Mouse (Mus musculus): ENCODE measurements at regions not wholly inside any gene's neighbourhood (a gene's known extent, or its start where the extent isn't known, plus 50 kb on each side); places are given as distances from the start of the nearest gene placed in this dataset.

DNA sequence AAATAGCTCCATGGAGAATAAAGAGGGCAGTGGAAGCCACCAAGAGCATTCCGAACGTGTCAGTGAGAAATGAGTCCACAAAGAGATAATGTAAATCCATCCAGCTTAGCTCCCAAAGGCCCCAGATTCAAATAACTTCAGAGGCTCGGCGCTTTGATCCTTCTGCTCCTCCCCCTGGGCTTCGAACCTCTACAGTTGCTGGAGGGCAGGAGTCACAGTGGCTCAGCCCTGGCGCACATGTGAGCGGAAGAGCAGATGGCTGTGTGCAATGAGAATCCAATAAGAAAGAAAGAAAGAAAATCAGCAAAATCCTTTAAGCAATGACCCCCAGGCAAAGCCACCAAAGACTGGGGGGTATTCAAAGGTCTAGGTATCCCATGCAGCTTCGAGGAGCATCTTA is 109.6 kb downstream of the Dyrk2 start:
- 84% methylated on average over 8 of the region's 8 CpGs for WGBS
- 0 out of 2 replicates have a peak, but pooled peaks cover under 1% of the 10 kb centered on the region for H3K4me1 ChIP-seq (ENCODE audit: control insufficient read depth, insufficient read depth, low read length)
- no peak overlapping the region for H3K27ac ChIP-seq (ENCODE audit: insufficient read depth, low read depth, low read length)
- no peak overlapping the region for H3K4me3 ChIP-seq (ENCODE audit: insufficient read depth, low read depth, low read length)
- TF ChIP-seq CTCF (conservative IDR thresholded peaks at IDR 0.05; ENCODE audit: insufficient read depth, insufficient read length, low read depth, low read length) (no peak), POLR2A (IDR thresholded peaks at IDR 0.05; ENCODE audit: low read depth, low read length) (no peak)
- no peaks in the 10 kb centered on the region for H3K36me3 ChIP-seq (ENCODE audit: control insufficient read depth, insufficient read depth, low read length)
- no peaks in the 10 kb centered on the region for H3K27me3 ChIP-seq (replicated peaks; ENCODE audit: control insufficient read depth, insufficient read depth, low read length)
- DNase-seq: no peak

- H3K4me3 ChIP-seq (ENCODE audit: insufficient read depth, low read depth, low read length): no peak overlapping the region
- no peaks in the 10 kb centered on the region for H3K27me3 ChIP-seq (replicated peaks; ENCODE audit: control insufficient read depth, insufficient read depth, low read length)
- peak; percentile 12 for DNase-seq
- H3K36me3 ChIP-seq (ENCODE audit: control insufficient read depth, insufficient read depth, low read length): no peaks in the 10 kb centered on the region
- peaks cover 9% of the 10 kb centered on the region; the same call in 1 of the 2 replicates for H3K4me1 ChIP-seq (ENCODE audit: control insufficient read depth, insufficient read depth, low read length)
- 73% methylated on average over 10 of the region's 10 CpGs for WGBS
- no peak overlapping the region for H3K27ac ChIP-seq (ENCODE audit: insufficient read depth, low read depth, low read length)
- TF ChIP-seq POLR2A (IDR thresholded peaks at IDR 0.05; ENCODE audit: low read depth, low read length) (no peak), CTCF (conservative IDR thresholded peaks at IDR 0.05; ENCODE audit: insufficient read depth, insufficient read length, low read depth, low read length) (no peak)
Observed at GRCm38 (mm10) chr10:118761101-118761868, 108.7 kb downstream of the Dyrk2 start.

GRCm38 (mm10) chr10:118765051-118765450 is 105.0 kb downstream of the Dyrk2 start:
- H3K27me3 ChIP-seq (replicated peaks; ENCODE audit: control insufficient read depth, insufficient read depth, low read length): no peaks in the 10 kb centered on the region
- no peak for TF ChIP-seq CTCF (conservative IDR thresholded peaks at IDR 0.05; ENCODE audit: insufficient read depth, insufficient read length, low read depth, low read length)
- TF ChIP-seq POLR2A (IDR thresholded peaks at IDR 0.05; ENCODE audit: low read depth, low read length): no peak
- no peak for DNase-seq
- H3K36me3 ChIP-seq (ENCODE audit: control insufficient read depth, insufficient read depth, low read length): no peaks in the 10 kb centered on the region
- WGBS: 94% methylated on average over 9 of the region's 9 CpGs
- no peak overlapping the region for H3K27ac ChIP-seq (ENCODE audit: insufficient read depth, low read depth, low read length)
- H3K4me3 ChIP-seq (ENCODE audit: insufficient read depth, low read depth, low read length): no peak overlapping the region
- peaks cover 15% of the 10 kb centered on the region for H3K4me1 ChIP-seq (ENCODE audit: control insufficient read depth, insufficient read depth, low read length)

DNA sequence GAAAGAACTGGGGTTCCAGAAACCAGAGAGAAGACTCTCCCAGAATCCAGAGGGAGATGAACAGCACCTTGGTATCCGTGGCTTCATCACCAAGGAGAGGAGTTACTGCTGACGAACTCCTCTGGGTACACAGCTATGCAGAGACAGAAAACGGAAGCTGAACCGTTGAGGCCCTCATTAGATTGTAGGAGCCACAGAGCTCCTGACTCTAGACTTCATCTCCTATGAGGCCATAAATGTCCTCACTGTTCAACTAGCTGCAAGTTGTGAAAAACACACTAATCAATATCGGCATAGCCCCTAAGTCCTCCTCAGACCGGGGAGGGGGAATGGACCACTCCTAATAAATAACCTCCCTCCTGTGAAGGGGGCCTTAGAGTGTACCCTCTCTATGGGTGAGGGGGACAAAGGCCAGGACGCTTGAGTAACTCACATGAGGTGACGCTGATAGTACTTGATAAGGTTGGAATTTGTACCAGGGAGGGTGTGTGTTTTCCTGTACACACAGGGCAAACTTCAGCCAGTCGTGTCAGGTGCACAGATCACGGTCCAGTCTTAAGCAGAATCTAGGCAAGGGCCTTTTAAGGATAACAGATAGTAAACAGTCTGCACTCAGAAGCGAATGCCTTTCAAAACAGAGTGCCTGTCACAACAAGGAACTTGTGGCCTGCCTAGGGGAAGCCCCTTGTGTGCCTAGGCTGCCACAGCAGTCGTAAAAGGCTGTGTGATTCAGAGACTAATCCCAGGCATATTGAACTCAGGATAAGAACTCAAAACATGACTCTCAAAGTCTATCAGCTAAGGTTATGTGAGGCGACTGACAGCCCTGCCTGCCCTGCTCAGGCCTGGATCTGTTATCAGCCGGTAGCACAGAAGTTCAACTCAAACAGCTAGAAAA is 104.2 kb downstream of the Dyrk2 start:
- peak; percentile 84 for DNase-seq
- H3K4me1 ChIP-seq (ENCODE audit: control insufficient read depth, insufficient read depth, low read length): peaks cover 15% of the 10 kb centered on the region
- 40% methylated on average over 14 of the region's 14 CpGs for WGBS

GRCm38 (mm10) chr10:118766826-118767225 is 103.2 kb downstream of the Dyrk2 start:
- WGBS: 51% methylated on average over 7 of the region's 7 CpGs
- Histone ChIP-seq H3K4me1 (ENCODE audit: control insufficient read depth, insufficient read depth, low read length) (peaks cover 15% of the 10 kb centered on the region), H3K27ac (ENCODE audit: insufficient read depth, low read depth, low read length) (peak overlapping the region; percentile 35; the same call in 1 of the 2 replicates), H3K36me3 (ENCODE audit: control insufficient read depth, insufficient read depth, low read length) (no peaks in the 10 kb centered on the region), H3K4me3 (ENCODE audit: insufficient read depth, low read depth, low read length) (no peak overlapping the region), H3K27me3 (replicated peaks; ENCODE audit: control insufficient read depth, insufficient read depth, low read length) (no peaks in the 10 kb centered on the region)
- peak; percentile 77 for DNase-seq
- TF ChIP-seq CTCF (conservative IDR thresholded peaks at IDR 0.05; ENCODE audit: insufficient read depth, insufficient read length, low read depth, low read length) (no peak), POLR2A (IDR thresholded peaks at IDR 0.05; ENCODE audit: low read depth, low read length) (no peak)

More for the DNA sequence above, 104.2 kb downstream of the Dyrk2 start:
- Histone ChIP-seq H3K4me3 (ENCODE audit: insufficient read depth, low read depth, low read length) (no peak overlapping the region), H3K27me3 (replicated peaks; ENCODE audit: control insufficient read depth, insufficient read depth, low read length) (no peaks in the 10 kb centered on the region), H3K27ac (ENCODE audit: insufficient read depth, low read depth, low read length) (peak overlapping the region; percentile 6; the same call in 1 of the 2 replicates), H3K36me3 (ENCODE audit: control insufficient read depth, insufficient read depth, low read length) (no peaks in the 10 kb centered on the region)
- TF ChIP-seq POLR2A (IDR thresholded peaks at IDR 0.05; ENCODE audit: low read depth, low read length) (no peak), CTCF (conservative IDR thresholded peaks at IDR 0.05; ENCODE audit: insufficient read depth, insufficient read length, low read depth, low read length) (no peak)

DNA sequence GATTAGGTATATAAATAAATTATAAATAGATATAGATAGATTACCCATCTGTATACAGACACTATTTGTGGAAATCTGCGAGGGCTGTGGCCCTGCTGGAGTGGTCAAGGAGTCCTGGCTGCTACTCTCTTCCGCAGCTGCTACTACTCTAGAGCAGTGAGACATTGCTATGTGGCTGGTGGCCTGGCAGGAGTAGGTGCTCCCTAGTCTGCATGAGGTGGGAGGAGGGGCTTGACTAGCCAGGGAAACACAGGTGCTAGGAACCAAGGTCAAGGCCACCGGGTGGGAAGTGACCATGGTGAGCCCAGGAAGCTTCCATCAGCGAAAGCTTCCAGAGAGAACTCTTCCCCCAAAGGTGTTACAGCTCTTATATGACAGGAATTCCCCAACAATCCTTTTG is 100.3 kb downstream of the Dyrk2 start:
- WGBS: 93% methylated on average over 4 of the region's 4 CpGs
- no peak for TF ChIP-seq POLR2A (IDR thresholded peaks at IDR 0.05; ENCODE audit: low read depth, low read length)
- TF ChIP-seq CTCF (conservative IDR thresholded peaks at IDR 0.05; ENCODE audit: insufficient read depth, insufficient read length, low read depth, low read length): no peak
- H3K4me1 ChIP-seq (ENCODE audit: control insufficient read depth, insufficient read depth, low read length): peaks cover 15% of the 10 kb centered on the region
- H3K4me3 ChIP-seq (ENCODE audit: insufficient read depth, low read depth, low read length): no peak overlapping the region
- no peak for DNase-seq
- H3K27ac ChIP-seq (ENCODE audit: insufficient read depth, low read depth, low read length): no peak overlapping the region
- no peaks in the 10 kb centered on the region for H3K27me3 ChIP-seq (replicated peaks; ENCODE audit: control insufficient read depth, insufficient read depth, low read length)
- H3K36me3 ChIP-seq (ENCODE audit: control insufficient read depth, insufficient read depth, low read length): no peaks in the 10 kb centered on the region

DNA sequence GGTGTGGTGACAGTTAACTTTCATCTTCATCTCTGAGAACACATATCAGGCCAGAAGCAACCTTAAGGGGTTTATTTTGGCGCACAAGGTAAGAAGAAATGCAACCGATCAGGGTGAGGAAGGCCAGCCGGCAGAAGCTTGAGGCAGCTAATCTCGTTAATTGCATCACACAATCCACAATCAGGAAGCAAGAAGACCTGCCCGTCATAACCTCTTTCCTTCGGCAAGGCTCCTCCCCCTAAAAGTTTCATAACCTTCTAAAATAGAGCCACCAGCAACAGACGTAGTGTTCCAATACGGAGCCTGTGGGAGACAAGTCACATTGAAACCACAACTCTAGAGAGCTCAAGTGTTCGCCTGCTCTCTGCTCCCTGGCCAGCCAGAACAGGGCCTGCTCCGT is 91.4 kb downstream of the Dyrk2 start:
- no peak for DNase-seq
- Histone ChIP-seq H3K27ac (ENCODE audit: insufficient read depth, low read depth, low read length) (no peak overlapping the region), H3K27me3 (replicated peaks; ENCODE audit: control insufficient read depth, insufficient read depth, low read length) (no peaks in the 10 kb centered on the region), H3K36me3 (ENCODE audit: control insufficient read depth, insufficient read depth, low read length) (no peaks in the 10 kb centered on the region), H3K4me1 (ENCODE audit: control insufficient read depth, insufficient read depth, low read length) (no peaks in the 10 kb centered on the region), H3K4me3 (ENCODE audit: insufficient read depth, low read depth, low read length) (no peak overlapping the region)
- 95% methylated on average over 10 of the region's 10 CpGs for WGBS
- no peak for TF ChIP-seq POLR2A (IDR thresholded peaks at IDR 0.05; ENCODE audit: low read depth, low read length)
- no peak for TF ChIP-seq CTCF (conservative IDR thresholded peaks at IDR 0.05; ENCODE audit: insufficient read depth, insufficient read length, low read depth, low read length)
